ENCODE assay signal across 8 mouse cellular contexts in the genomic region with DNA sequence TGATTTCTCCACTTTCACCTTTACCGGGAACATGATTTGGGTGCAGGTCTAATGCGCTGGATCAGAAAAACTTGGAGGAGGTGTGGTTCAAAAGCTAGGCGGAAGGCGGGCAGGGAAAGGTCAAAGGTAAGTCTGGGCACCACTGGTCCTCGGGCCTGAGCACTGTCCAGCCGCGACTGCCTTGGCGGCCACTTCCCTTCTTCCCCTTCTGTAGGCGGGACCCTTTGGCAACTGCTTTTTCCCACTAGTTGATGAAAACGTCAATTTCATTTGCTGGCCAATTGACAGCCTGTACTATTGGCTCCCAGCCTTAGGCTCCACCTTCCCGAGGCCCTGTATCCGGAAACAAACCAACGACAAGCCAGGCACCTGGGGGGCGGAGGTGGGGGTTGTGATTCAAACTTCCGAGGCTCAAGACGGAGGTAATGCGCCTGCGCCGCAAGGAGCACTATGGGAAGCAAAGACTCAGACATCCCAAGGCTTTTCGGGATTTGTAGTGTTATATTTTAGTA. TPM values are rescaled to one million over a fixed set of nuclear protein-coding genes. Genes with fewer than 3 reads are reported as not detected.
A peak's percentile ranks its signal among the peaks of the same experiment; 100 is the strongest.
DNase-seq lines count a peak whose midpoint lies in the region; ATAC-seq and TF ChIP-seq lines count a peak whose summit lies in the region.

A gene (minus strand): TSS at position 396 of the 512 bp plus-strand sequence.

- ATAC-seq in activated CD4-positive, CD25-positive, alpha-beta regulatory T cell, adult 4 months, result peak; percentile 72

- H3K27me3 ChIP-seq in megakaryocyte, embryonic 14.5 days (replicated peaks), result no peaks in the 10 kb centered on the region

- peaks cover 56% of the 10 kb centered on the region for H3K36me3 ChIP-seq in megakaryocyte, embryonic 14.5 days (replicated peaks; ENCODE audit: low read length)

- no peak for TF ChIP-seq CTCF in cortical plate, adult 2 months (IDR thresholded peaks at IDR 0.05; ENCODE audit: extremely low read depth, insufficient read depth, low read length)

- no peaks in the 10 kb centered on the region for H3K9me3 ChIP-seq in megakaryocyte, embryonic 14.5 days

- H3K27ac ChIP-seq in cortical plate, adult 2 months (ENCODE audit: insufficient read depth, low read length), result peak within 1 kb of the TSS; percentile 13; the same call in 1 of the 2 replicates

- DNase-seq in gastrocnemius, adult 8-10 months (ENCODE audit: low spot score in 2 of 2), result peak; percentile 98 to 99
- DNase-seq in hindlimb bud, embryonic 11.5 days (ENCODE audit: extremely low spot score, low read depth, low spot score), result peak; percentile 86
- peak; percentile 87 to 99 for DNase-seq in left cerebral cortex, adult 8-10 months (ENCODE audit: low spot score in 2 of 2)
- peak; percentile 99 for DNase-seq in right cerebral cortex, postnatal 10 days (ENCODE audit: low spot score in 2 of 2)
- peak; percentile 82 for DNase-seq in urinary bladder, postnatal 25 days (ENCODE audit: low spot score)

- H3K4me3 ChIP-seq in cortical plate, adult 2 months (ENCODE audit: insufficient read depth, low read length), result peak within 1 kb of the TSS; percentile 57
- H3K4me3 ChIP-seq in megakaryocyte, embryonic 14.5 days (replicated peaks), result peak within 1 kb of the TSS; percentile 96

- TF ChIP-seq POLR2A in cortical plate, adult 2 months (IDR thresholded peaks at IDR 0.05; ENCODE audit: extremely low read depth, insufficient read depth, low read length), result peak; percentile 92

- H3K4me1 ChIP-seq in cortical plate, adult 2 months (ENCODE audit: control insufficient read depth, insufficient read depth, low read length), result peaks cover 3% of the 10 kb centered on the region; the same call in 1 of the 2 replicates
- H3K4me1 ChIP-seq in megakaryocyte, embryonic 14.5 days, result peaks cover 66% of the 10 kb centered on the region

RNA-seq across cellular contexts. Expression of the gene that starts here (rescaled TPM):
- polyA plus RNA-seq in activated CD4-positive, CD25-positive, alpha-beta regulatory T cell, adult 4 months (2017; shearing (Covaris generic)), result 100 to 1,000 TPM in 1 of 2 experiments, 10 to 100 TPM in 1; 93.6 to 106 TPM
- polyA plus RNA-seq in cortical plate, adult 2 months (2012; rRNA removed), result 71.9 and 72.7 TPM in 2 replicates
- 10 to 100 TPM in 3 of 4 experiments, 1 to 10 TPM in 1; 8.1 to 12.4 (median 11.0) TPM for total RNA-seq in gastrocnemius, adult 8-10 months (2022)
- 10 to 100 TPM; 33.8 to 45.0 (median 41.1) TPM for total RNA-seq in left cerebral cortex, adult 8-10 months (2022)
- polyA plus RNA-seq in megakaryocyte, embryonic 14.5 days (2012; ENCODE audit: insufficient read depth, low replicate concordance), result 49.3 and 62.3 TPM in 2 replicates

Comparison
In these comparisons a context has a peak if more than half of its experiments do, and no peak if none do; other contexts are left out.
1. Peak in every context shown above with its lines: DNase-seq, ATAC-seq, H3K4me3 ChIP-seq and H3K27ac ChIP-seq.